Mouse (Mus musculus) macrophage (primary cell): ENCODE measurements at regions not wholly inside any gene's neighbourhood (a gene's known extent, or its start where the extent isn't known, plus 50 kb on each side); places are given as distances from the start of the nearest gene placed in this dataset.

ENCODE experiments used
- H3K27ac ChIP-seq: fragments of 350-480 bp; formaldehyde crosslinking; 2 replicates; pipeline ENCODE4 v1.9.0; 2021
- H3K36me3 ChIP-seq: fragments of 350-480 bp; formaldehyde crosslinking; 2 replicates; pipeline ENCODE4 v1.9.0; 2021; ENCODE audit errors: inconsistent target
- H3K4me3 ChIP-seq: fragments of 350-480 bp; formaldehyde crosslinking; 2 replicates; pipeline ENCODE4 v1.9.0; 2021; ENCODE audit errors: inconsistent target
- H3K79me2 ChIP-seq: fragments of 350-480 bp; formaldehyde crosslinking; 2 replicates; pipeline ENCODE4 v1.9.0; 2021; ENCODE audit errors: inconsistent target
- WGBS: methylation state at CpG from one replicate; pipeline ENCODE4 v1.1.7; 2026; ENCODE audit warnings: inconsistent platforms; ENCODE audit not compliant: missing documents; 5-methylcytosine and 5-hydroxymethylcytosine counted together

DNA sequence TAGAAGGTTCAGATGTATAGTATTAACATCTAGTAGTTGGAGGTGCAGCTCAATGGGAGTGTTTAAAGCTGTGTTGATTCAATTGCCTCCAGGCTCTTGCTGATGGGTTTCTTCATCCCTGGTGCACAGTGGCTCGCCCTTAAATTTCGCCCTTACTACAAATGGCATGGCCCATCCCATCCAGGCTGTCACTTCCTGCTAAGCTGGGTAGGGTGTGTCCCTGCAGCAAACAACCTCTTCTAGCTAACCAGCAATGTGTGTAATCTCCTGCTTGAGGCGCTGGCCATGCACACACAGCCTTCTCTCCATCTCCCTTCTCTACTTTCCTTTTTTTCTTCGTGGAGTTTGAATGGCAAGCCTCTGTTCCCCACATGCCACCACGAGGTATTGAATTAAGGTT lies 238.1 kb upstream of the Id2 start:
- H3K4me3 ChIP-seq = no peak overlapping the region
- WGBS = 80% methylated on average over 4 of the region's 5 CpGs
- H3K79me2 ChIP-seq = no peaks in the 10 kb centered on the region
- no peak overlapping the region for H3K27ac ChIP-seq
- H3K36me3 ChIP-seq = no peaks in the 10 kb centered on the region

- no peak overlapping the region for H3K4me3 ChIP-seq
- 90% methylated on average over 11 of the region's 11 CpGs for WGBS
- no peak overlapping the region for H3K27ac ChIP-seq
- no peaks in the 10 kb centered on the region for H3K79me2 ChIP-seq
- no peaks in the 10 kb centered on the region for H3K36me3 ChIP-seq
Measured at GRCm38 (mm10) chr12:25332384-25333035, 235.6 kb upstream of the Id2 start.

DNA sequence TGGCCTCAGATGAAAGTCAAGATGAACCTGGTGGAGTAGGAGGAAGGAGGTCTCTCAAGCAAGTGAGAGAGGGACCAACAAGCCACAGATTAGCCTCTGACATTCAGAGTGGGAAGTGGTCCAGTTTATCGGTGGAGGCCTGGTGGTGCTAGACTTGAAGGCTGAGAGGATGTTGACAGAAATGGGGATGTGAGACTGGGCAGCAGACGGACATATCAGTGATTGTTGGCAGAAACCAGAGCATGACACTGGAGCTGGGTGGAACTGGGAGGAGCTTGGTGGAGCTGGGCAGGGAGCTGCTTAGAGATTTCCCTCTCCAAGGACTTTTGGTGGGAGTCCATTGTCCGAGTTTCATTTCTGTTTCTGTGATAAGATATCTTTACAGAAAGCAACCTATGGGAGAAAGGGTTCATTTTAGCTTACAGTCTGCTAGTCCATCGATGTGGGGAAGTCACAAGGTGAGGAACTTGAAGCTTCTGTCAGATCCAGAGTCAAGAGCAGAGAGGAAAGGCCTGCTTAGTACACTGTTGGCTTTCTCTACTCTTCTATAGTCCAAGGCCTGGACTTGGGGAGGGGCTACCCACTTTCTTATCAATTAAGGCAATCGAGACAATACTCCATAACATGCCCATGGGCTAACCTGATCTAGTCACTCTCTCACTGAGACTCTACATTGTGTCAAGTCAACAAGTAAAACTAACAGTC lies 233.2 kb upstream of the Id2 start:
- peak overlapping the region; percentile 35 for H3K27ac ChIP-seq
- no peak overlapping the region for H3K4me3 ChIP-seq
- H3K36me3 ChIP-seq = no peaks in the 10 kb centered on the region
- 18% methylated on average over 5 of the region's 5 CpGs for WGBS
- H3K79me2 ChIP-seq = no peaks in the 10 kb centered on the region

DNA sequence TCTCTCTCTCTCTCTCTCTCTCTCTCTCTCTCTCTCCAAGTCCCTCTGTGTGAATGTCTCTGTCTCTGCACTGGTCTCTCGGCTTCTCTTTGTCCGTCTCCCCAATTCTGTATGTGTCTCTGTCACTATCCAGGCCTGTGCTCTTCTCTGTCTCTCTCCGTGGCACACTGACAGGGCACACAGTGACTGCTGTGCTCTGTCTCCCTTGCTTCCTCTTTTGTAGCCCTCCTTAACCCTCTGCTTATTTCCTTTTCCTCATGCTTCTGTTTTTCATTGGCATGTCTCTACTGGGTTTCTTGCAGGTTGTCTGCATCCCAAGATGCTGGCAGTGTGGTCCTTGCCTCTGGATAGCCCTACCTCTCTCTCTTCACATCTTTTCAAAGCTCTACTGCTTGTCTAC lies 229.0 kb upstream of the Id2 start:
- Histone ChIP-seq H3K27ac (no peak overlapping the region), H3K4me3 (no peak overlapping the region), H3K79me2 (no peaks in the 10 kb centered on the region), H3K36me3 (no peaks in the 10 kb centered on the region)
- 14% methylated on average over 2 of the region's 3 CpGs for WGBS

DNA sequence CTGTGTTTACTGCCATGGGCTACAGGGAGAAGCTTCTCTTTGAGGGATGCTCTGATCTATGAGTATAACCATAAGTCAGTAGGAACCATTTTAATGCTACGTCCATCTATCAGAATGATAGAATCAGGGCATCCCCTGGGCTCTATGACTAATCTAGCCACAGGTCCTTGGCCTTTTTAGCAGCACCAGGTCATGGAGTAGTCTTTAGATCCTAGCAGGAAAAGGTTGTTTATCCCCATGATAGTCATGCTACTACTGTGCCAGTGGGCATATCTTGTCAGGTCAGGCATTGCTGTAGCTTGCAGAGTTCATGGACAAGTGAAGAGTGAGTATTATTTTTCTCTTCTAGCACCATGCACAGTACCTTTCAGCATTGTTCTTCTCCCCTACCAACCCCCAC lies 226.2 kb upstream of the Id2 start:
- Histone ChIP-seq H3K4me3 (no peak overlapping the region), H3K36me3 (no peaks in the 10 kb centered on the region), H3K79me2 (no peaks in the 10 kb centered on the region), H3K27ac (no peak overlapping the region)
- 100% methylated on average over 1 of the region's 1 CpGs for WGBS

- peak overlapping the region; percentile 33 for H3K27ac ChIP-seq
- WGBS = 96% methylated on average over 3 of the region's 3 CpGs
- H3K4me3 ChIP-seq = no peak overlapping the region
- H3K79me2 ChIP-seq = no peaks in the 10 kb centered on the region
- no peaks in the 10 kb centered on the region for H3K36me3 ChIP-seq
Measured at GRCm38 (mm10) chr12:25320262-25320767, 223.4 kb upstream of the Id2 start.

- no peaks in the 10 kb centered on the region for H3K79me2 ChIP-seq
- H3K36me3 ChIP-seq = no peaks in the 10 kb centered on the region
- peak overlapping the region; percentile 33 for H3K27ac ChIP-seq
- no peak overlapping the region for H3K4me3 ChIP-seq
- WGBS = 11% methylated on average over 2 of the region's 2 CpGs
Measured at GRCm38 (mm10) chr12:25319846-25320245, 222.9 kb upstream of the Id2 start.

DNA sequence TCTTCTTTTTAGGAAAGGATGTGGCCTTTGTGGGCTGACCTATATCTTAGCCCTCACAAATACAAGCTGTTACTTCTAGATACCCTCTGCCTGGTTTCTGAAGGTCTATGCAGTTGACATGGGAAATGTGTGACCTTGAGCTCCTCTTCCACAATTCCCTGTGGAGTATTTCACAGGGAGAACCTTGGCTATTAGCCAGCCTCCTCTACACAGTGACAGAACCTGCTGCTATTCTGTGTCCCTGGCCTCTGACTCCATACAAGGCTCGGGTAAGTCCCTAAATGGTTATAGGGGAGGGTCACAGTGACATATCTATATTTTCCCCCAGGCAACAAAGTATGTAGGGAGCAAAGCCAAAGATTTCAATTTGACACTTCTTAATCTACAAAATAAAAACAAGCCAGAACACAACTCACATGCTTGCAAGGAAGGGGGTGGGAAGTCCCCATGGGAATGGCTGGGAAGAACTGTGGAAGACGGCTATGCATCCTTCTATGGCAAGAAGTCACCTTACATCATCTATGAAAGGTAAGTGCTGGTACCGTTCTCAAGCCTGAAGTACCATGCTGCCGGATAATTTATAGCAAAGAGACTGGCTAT lies 221.2 kb upstream of the Id2 start:
- no peaks in the 10 kb centered on the region for H3K79me2 ChIP-seq
- H3K27ac ChIP-seq = no peak overlapping the region
- 93% methylated on average over 4 of the region's 4 CpGs for WGBS
- H3K36me3 ChIP-seq = no peaks in the 10 kb centered on the region
- no peak overlapping the region for H3K4me3 ChIP-seq

- H3K36me3 ChIP-seq = no peaks in the 10 kb centered on the region
- WGBS = 100% methylated on average over 1 of the region's 1 CpGs
- H3K4me3 ChIP-seq = no peak overlapping the region
- no peaks in the 10 kb centered on the region for H3K79me2 ChIP-seq
- no peak overlapping the region for H3K27ac ChIP-seq
Measured at GRCm38 (mm10) chr12:25315969-25316368, 219.0 kb upstream of the Id2 start.

- Histone ChIP-seq H3K27ac (no peak overlapping the region), H3K36me3 (no peaks in the 10 kb centered on the region), H3K4me3 (no peak overlapping the region), H3K79me2 (no peaks in the 10 kb centered on the region)
Measured at GRCm38 (mm10) chr12:25313212-25313611, 216.3 kb upstream of the Id2 start.

GRCm38 (mm10) chr12:25312390-25312789 lies 215.4 kb upstream of the Id2 start:
- WGBS = 95% methylated on average over 2 of the region's 2 CpGs
- no peak overlapping the region for H3K27ac ChIP-seq
- H3K36me3 ChIP-seq = no peaks in the 10 kb centered on the region
- H3K79me2 ChIP-seq = no peaks in the 10 kb centered on the region
- no peak overlapping the region for H3K4me3 ChIP-seq

DNA sequence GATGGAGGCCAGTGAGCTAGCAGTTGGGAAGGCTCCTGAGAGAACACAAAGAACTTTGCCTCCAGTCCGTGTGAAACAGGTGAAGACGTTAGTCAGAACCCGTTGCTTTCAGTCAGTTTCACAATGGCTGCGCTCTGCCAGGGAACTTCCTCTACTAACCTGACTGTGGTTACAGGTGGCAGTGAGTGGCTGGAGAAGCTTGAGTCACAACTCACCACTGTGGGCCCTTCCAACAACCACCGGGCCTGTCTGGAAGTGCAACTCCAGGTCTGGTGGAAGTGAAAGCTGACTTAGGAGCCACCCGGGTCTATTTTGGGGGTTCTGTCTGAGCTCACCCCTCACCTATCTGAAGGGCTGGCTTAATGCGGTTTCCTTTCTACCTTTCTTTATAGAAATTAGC lies 214.8 kb upstream of the Id2 start:
- 38% methylated on average over 7 of the region's 7 CpGs for WGBS
- Histone ChIP-seq H3K4me3 (no peak overlapping the region), H3K79me2 (no peaks in the 10 kb centered on the region), H3K36me3 (no peaks in the 10 kb centered on the region), H3K27ac (no peak overlapping the region)

DNA sequence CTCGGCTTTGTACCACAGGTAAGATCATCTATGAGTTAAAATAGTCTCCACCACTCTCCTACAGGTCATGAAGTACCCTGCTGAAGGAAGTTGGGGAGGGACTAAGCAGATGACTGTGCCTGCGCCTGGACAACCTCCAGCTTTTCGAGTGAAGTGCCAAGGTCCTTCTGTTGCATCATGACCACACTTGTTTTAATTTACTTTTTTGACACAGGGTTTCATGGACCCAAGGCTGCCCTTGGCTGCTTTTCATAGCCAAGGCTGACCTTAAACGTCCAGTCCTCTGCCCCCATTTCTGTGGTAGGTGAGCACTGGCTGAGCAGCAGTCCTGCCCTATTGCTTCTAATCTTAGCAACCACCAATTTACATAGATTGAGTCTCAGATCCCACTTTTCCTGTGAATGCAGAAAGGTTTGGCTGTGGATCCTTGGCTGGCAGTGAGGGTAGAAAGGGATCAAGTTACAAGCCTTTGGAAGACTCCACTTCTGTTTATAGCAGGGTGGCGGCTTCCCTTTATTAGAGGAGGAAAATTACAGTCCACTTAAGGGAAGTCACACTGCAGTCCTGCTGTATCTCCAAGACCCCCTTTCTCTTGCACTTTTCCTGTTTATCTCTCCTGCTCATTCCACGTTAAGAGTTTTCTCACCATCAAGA lies 213.5 kb upstream of the Id2 start:
- Histone ChIP-seq H3K36me3 (no peaks in the 10 kb centered on the region), H3K79me2 (no peaks in the 10 kb centered on the region), H3K4me3 (no peak overlapping the region), H3K27ac (no peak overlapping the region)
- 61% methylated on average over 6 of the region's 6 CpGs for WGBS

DNA sequence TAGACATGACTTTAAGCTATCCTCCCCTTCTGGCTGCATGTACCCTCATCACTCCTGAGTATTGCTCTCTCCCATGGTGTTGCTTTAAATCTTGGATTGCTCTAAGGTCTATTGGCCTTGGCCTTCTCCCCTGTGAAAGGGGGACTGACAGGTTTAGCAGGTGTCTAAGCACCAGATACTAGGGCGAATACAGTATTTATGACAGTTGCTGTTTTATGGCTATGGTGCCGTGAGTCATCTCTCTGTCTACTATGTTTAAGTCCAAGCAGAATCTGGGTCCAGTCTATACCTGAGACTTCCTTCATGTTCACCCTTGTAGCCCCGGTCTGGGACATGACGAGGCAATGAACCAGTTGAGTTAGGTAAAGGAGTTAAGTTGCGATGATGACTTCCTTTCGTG lies 212.3 kb upstream of the Id2 start:
- Histone ChIP-seq H3K27ac (no peak overlapping the region), H3K36me3 (no peaks in the 10 kb centered on the region), H3K4me3 (no peak overlapping the region), H3K79me2 (no peaks in the 10 kb centered on the region)
- WGBS = 99% methylated on average over 6 of the region's 6 CpGs
